Mouse (Mus musculus) embryonic facial prominence, embryonic 11.5 days (tissue): ENCODE measurements around the gene Scarb1. TPM values are rescaled to one million over a fixed set of nuclear protein-coding genes. Genes with fewer than 3 reads are reported as not detected.

ENCODE experiments used
- ATAC-seq: fragments of 200-750 bp; cut with Nextera tagmentation; replicated peaks from 2 replicates; pipeline ENCODE4 v1.8.0; 2017; ENCODE audit warnings: low read depth; ENCODE audit not compliant: insufficient number of reproducible peaks, low FRiP score, low TSS enrichment
- DNase-seq: peaks from one replicate; pipeline ENCODE4 v3.0.0-alpha.2; 2015; ENCODE audit warnings: low spot score
- H3K27ac ChIP-seq: fragments of 300-500 bp; sonication (generic); replicated peaks from 2 replicates; pipeline ENCODE4 v1.5.1; 2014; ENCODE audit warnings: mild to moderate bottlenecking, low read depth, low read length, control low read depth
- H3K27me3 ChIP-seq: fragments of 300-500 bp; sonication (generic); 2 replicates; pipeline ENCODE4 v1.6.1; 2014; ENCODE audit warnings: mild to moderate bottlenecking, low read length, moderate library complexity, mixed read lengths; ENCODE audit not compliant: control insufficient read depth, insufficient read depth
- H3K36me3 ChIP-seq: fragments of 300-500 bp; sonication (generic); replicated peaks from 2 replicates; pipeline ENCODE4 v1.6.1; 2014; ENCODE audit warnings: low read depth, mild to moderate bottlenecking, low read length, moderate library complexity, mixed read lengths; ENCODE audit not compliant: control insufficient read depth, insufficient read depth
- H3K4me1 ChIP-seq: fragments of 300-500 bp; sonication (generic); 2 replicates; pipeline ENCODE4 v1.6.1; 2014; ENCODE audit warnings: low read length, mixed read lengths; ENCODE audit not compliant: control insufficient read depth, insufficient read depth
- H3K4me2 ChIP-seq: fragments of 300-500 bp; sonication (generic); 2 replicates; pipeline ENCODE4 v1.6.1; 2014; ENCODE audit warnings: low read depth, mild to moderate bottlenecking, control low read depth, low read length, moderate library complexity
- H3K4me3 ChIP-seq: fragments of 300-500 bp; sonication (generic); 2 replicates; pipeline ENCODE4 v1.5.1; 2014; ENCODE audit warnings: low read depth, low read length, control low read depth
- H3K9ac ChIP-seq: fragments of 300-500 bp; sonication (generic); replicated peaks from 2 replicates; pipeline ENCODE4 v1.6.1; 2014; ENCODE audit warnings: mild to moderate bottlenecking, control low read depth, low read length
- H3K9me3 ChIP-seq: fragments of 300-500 bp; sonication (generic); replicated peaks from 2 replicates; pipeline ENCODE4 v1.6.1; 2016; ENCODE audit warnings: mild to moderate bottlenecking, low read length, inconsistent platforms, mixed read lengths; ENCODE audit not compliant: control insufficient read depth
- WGBS: fragments of 180-500 bp; shearing (Covaris S2); extraction: QIAGEN DNeasy Blood & Tissue Kit; methylation state at CpG from one replicate; pipeline ENCODE4 v1.1.7; 2014; 5-methylcytosine and 5-hydroxymethylcytosine counted together
- polyA plus RNA-seq: library from polyadenylated mRNA; unstranded; fragments of >200 nt; fragmentation: Nextera tagmentation; extraction: Ambion mirVana; gene quantifications from 2 replicates; pipeline ENCODE4 v1.2.1, GENCODE M21; 2014

The Scarb1 gene
- polyA plus RNA-seq, 1 experiment from 2014 or later: 22.7 TPM

DNA sequence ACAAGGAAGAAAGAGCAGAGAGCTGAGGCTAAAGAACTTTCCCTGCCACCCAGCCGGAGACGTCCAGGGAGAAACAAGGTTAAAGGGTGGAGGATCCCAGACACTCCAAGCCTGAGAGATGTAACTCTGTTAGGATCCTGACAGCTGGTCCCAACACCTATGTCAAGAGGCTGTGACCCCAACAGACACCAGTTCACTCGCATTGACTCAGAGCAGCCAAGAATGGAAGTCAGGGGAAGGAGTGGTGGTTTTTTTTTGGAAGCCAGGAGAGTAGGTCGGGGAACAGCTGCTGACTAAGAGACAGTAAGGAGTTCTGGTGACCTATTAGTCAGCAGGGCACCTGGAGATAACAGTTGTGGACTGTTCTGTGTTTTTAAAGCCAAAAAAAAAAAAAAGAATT lies 31.1 kb upstream of the Scarb1 start:
- H3K4me1 ChIP-seq: no peaks in the 10 kb centered on the region
- no peak for DNase-seq
- no peak for ATAC-seq

DNA sequence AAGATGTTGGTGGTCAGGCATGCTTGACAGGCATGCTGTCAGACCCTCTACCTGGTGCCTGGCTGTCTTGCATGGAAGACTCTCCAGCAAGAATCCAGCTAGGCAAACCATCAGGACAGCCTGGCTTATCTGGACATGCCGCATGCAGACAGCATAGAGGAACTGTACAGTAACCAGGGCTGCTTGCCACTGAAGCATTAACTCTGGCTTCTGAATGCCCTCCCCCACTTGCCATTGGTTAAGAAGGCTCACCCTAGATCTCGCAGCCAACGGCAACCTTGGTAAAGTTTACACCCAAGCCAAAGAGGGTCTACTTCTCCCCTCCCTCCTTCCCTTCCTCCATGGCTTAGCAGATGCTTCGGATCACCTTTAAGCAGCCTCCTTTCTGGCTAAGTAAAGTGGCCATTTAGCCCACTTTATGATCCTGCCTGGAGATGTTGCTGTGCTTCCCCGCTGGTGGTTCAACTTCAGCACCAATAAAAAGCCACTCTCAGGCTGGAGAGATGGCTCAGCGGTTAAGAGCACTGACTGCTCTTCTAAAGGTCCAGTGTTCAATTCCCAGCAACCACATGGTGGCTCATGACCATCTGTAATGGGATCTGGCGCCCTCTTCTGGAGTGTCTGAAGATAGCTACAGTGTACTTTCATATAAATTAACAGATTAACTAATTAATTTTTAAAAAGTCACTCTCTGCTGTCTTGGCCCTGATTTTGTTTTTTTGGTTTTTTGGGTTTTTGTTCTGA lies 30.2 kb upstream of the Scarb1 start:
- no peak overlapping the region for H3K9ac ChIP-seq
- H3K4me2 ChIP-seq: no peak overlapping the region
- WGBS: 76% methylated on average over 7 of the region's 7 CpGs
- H3K4me3 ChIP-seq: no peak overlapping the region
- H3K9me3 ChIP-seq: no peaks in the 10 kb centered on the region
- H3K36me3 ChIP-seq: no peaks in the 10 kb centered on the region
- H3K27ac ChIP-seq: no peak overlapping the region
- no peak for DNase-seq
- H3K27me3 ChIP-seq: no peaks in the 10 kb centered on the region
- ATAC-seq: no peak
- H3K4me1 ChIP-seq: no peaks in the 10 kb centered on the region

More for the DNA sequence above, 31.1 kb upstream of the Scarb1 start:
- no peaks in the 10 kb centered on the region for H3K9me3 ChIP-seq
- WGBS: 82% methylated on average over 4 of the region's 4 CpGs
- H3K36me3 ChIP-seq: no peaks in the 10 kb centered on the region
- H3K9ac ChIP-seq: no peak overlapping the region
- H3K27ac ChIP-seq: no peak overlapping the region
- H3K27me3 ChIP-seq: no peaks in the 10 kb centered on the region
- no peak overlapping the region for H3K4me2 ChIP-seq
- H3K4me3 ChIP-seq: no peak overlapping the region

DNA sequence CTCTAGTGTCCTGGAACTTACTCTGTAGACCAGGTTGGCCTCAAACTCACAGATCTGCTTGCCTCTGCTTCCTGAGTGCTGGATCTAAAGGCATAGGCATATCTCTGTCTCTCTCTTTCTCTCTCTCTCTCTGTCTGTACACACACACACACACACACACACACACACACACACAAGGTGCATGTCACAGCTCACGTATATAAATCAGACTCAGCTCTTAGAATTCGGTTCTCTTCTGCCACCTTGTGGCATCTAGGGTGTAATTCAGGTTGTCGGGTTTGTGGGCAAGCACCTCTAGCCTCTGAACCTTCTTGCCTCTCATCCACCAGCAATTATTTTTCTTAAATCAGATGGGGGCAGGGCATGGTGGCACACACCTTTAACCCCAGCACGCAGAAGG lies 27.7 kb upstream of the Scarb1 start:
- no peaks in the 10 kb centered on the region for H3K36me3 ChIP-seq
- no peak for ATAC-seq
- H3K4me2 ChIP-seq: no peak overlapping the region
- H3K9ac ChIP-seq: no peak overlapping the region
- H3K4me3 ChIP-seq: no peak overlapping the region
- no peaks in the 10 kb centered on the region for H3K9me3 ChIP-seq
- no peaks in the 10 kb centered on the region for H3K27me3 ChIP-seq
- no peaks in the 10 kb centered on the region for H3K4me1 ChIP-seq
- DNase-seq: peak; percentile 80
- WGBS: 1% methylated on average over 4 of the region's 4 CpGs
- no peak overlapping the region for H3K27ac ChIP-seq

DNA sequence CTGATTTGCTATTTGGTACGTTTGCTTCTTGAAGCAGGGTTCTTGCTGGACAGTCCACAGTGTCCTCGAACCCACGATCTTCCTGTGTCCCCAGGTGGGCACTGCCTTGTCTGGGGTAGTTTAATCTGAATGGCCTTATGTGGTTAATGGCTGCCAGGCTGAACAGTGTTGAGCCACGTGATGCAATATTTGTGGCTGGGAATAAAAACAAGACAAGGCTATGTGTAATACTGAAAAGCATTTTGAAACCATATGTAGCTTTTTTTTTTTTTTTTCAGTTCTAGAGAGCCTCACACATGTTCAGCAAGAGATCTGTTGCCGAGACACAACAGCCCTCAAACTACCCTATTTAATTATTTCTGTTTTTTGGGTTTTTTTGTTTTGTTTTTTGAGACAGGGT lies 27.3 kb upstream of the Scarb1 start:
- Histone ChIP-seq H3K9ac (no peak overlapping the region), H3K9me3 (no peaks in the 10 kb centered on the region), H3K36me3 (no peaks in the 10 kb centered on the region), H3K4me1 (no peaks in the 10 kb centered on the region), H3K4me2 (no peak overlapping the region), H3K27ac (no peak overlapping the region), H3K27me3 (no peaks in the 10 kb centered on the region), H3K4me3 (no peak overlapping the region)
- ATAC-seq: no peak
- DNase-seq: no peak
- WGBS: 71% methylated on average over 5 of the region's 5 CpGs

DNA sequence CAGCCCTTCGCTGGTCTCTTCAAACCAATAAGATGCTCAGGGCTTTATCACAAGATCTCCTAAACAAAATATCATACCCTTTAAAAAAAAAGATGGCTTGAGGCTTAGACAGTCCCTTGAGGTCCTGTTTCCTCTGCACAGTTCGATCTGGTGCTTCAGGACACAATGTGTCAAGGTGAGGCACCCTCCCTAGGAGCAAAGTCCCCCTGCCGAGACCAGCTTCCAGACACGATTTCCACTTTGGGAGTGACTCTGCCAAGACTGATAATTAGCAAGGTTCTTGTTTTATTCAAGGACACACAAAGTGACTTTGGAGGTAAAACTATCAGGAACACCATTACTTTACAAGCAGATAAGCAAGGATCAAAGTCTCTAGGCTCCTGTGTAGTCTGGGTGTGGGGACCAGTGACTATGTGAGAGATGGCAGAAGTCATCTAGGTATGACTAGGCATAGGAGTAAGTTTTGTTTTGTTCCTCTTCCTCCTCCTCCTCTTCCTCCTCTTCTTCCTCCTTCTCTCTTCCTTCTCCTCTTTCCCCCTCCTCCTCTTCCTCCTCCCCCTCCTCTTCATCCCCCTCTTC lies 24.0 kb upstream of the Scarb1 start:
- Histone ChIP-seq H3K9me3 (no peaks in the 10 kb centered on the region), H3K27ac (no peak overlapping the region), H3K4me1 (no peaks in the 10 kb centered on the region), H3K4me3 (no peak overlapping the region), H3K9ac (no peak overlapping the region), H3K4me2 (no peak overlapping the region), H3K36me3 (no peaks in the 10 kb centered on the region), H3K27me3 (no peaks in the 10 kb centered on the region)
- DNase-seq (no peak), ATAC-seq (no peak)
- WGBS: 76% methylated on average over 4 of the region's 4 CpGs

DNA sequence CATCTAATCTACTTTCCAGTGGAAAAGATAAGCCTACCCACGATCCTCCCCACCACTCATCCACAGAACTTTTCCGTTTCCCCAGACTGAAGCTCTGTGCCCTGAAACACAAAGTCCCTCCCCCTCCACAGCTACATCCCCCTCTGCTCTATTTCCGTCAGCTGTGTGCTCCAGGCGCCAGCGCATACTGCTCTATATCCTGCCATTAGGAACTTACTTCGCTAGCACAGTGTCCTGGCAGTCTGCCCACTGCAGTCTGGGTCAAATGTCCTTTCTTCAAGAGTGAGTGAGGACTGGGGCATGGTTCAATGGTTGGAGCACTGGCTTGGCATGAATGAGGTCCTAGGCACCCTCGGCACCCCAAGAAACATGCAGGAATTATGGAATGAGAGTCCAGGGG lies 23.0 kb upstream of the Scarb1 start:
- ATAC-seq: no peak
- 83% methylated on average over 7 of the region's 7 CpGs for WGBS

DNA sequence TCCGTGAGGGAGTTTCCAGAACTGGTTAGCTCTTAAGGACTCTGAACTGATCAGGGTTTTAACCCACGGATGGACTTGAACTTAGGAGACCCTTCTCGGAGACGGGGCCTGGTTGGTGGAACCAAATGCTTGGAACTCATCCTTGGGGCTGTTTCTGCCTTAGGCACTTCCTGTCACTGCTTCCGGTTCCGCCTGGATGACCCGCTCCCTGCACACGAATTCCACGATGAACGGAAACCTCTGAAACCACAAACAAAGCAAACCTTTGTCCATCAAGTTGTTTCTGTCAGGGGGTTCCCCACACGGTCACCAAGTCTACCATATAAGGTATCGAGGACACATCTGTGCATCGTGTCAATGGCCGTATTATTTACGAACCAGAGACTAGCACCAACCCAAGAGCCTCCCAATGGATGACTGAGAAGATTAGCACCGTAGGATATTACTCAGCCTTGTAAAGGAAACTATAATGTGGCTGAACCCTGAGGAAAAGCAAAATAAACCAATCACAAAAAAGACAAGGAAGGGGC lies 20.2 kb upstream of the Scarb1 start:
- Histone ChIP-seq H3K9me3 (no peaks in the 10 kb centered on the region), H3K4me1 (no peaks in the 10 kb centered on the region), H3K27me3 (no peaks in the 10 kb centered on the region), H3K27ac (no peak overlapping the region), H3K9ac (no peak overlapping the region), H3K4me2 (no peak overlapping the region), H3K4me3 (no peak overlapping the region), H3K36me3 (no peaks in the 10 kb centered on the region)
- 36% methylated on average over 16 of the region's 16 CpGs for WGBS
- DNase-seq: no peak
- ATAC-seq: no peak

More for the DNA sequence above, 23.0 kb upstream of the Scarb1 start:
- H3K9ac ChIP-seq: no peak overlapping the region
- no peaks in the 10 kb centered on the region for H3K27me3 ChIP-seq
- no peaks in the 10 kb centered on the region for H3K4me1 ChIP-seq
- no peaks in the 10 kb centered on the region for H3K9me3 ChIP-seq
- no peak for DNase-seq
- no peak overlapping the region for H3K4me3 ChIP-seq
- no peaks in the 10 kb centered on the region for H3K36me3 ChIP-seq
- no peak overlapping the region for H3K27ac ChIP-seq
- H3K4me2 ChIP-seq: no peak overlapping the region

DNA sequence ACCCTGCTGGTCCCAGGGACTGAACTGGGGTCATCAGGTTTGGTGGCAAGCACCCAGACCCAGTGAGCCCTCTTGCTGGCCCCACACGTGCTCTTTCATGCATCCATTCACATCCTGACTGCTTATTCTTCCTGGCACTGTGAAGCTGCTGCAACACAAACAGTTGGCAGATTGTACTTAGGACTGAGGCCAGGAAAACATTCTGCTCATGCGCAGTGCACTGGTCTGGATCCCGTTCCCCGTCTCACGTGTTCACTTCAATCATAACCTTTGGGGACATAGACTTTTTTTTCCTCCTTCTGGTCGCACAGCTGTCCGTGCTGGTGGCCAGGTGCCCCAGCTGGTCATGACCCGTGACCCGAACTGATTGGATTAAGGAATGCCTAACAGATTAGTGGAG lies 19.7 kb upstream of the Scarb1 start:
- no peak overlapping the region for H3K4me3 ChIP-seq
- H3K27me3 ChIP-seq: no peaks in the 10 kb centered on the region
- H3K27ac ChIP-seq: no peak overlapping the region
- H3K9me3 ChIP-seq: no peaks in the 10 kb centered on the region
- H3K4me1 ChIP-seq: no peaks in the 10 kb centered on the region
- DNase-seq: no peak
- H3K4me2 ChIP-seq: no peak overlapping the region
- no peak for ATAC-seq
- no peaks in the 10 kb centered on the region for H3K36me3 ChIP-seq
- no peak overlapping the region for H3K9ac ChIP-seq
- 47% methylated on average over 9 of the region's 9 CpGs for WGBS
